Mouse (Mus musculus): Measurements from ENCODE around the gene Cpb1. TPM values are rescaled to one million over a fixed set of nuclear protein-coding genes. Genes with fewer than 3 reads are reported as not detected.

Gene Cpb1
- polyA plus RNA-seq, 1 experiment from 2014 or later: 0.14 TPM

- Histone ChIP-seq H3K9ac (ENCODE audit: low read length) (no peak overlapping the region), H3K27ac (replicated peaks in 1 of 2; ENCODE audit: control insufficient read depth in 1 of 2, insufficient read depth in 1 of 2, low read depth in 2 of 2, low read length in 2 of 2) (no peak overlapping the region), H3K27me3 (ENCODE audit: control insufficient read depth, insufficient read depth, low read length) (no peaks in the 10 kb centered on the region), H3K4me1 (ENCODE audit: control insufficient read depth in 2 of 2, insufficient read depth in 2 of 2, low read length in 2 of 2) (no peaks in the 10 kb centered on the region), H3K4me2 (ENCODE audit: low read length) (no peak overlapping the region), H3K4me3 (ENCODE audit: control insufficient read depth in 1 of 2, insufficient read depth in 1 of 2, low read depth in 1 of 2, low read length in 2 of 2) (no peak overlapping the region), H3K36me3 (ENCODE audit: control insufficient read depth, insufficient read depth, low read length) (no peaks in the 10 kb centered on the region), H3K9me3 (ENCODE audit: control insufficient read depth, low read length) (no peaks in the 10 kb centered on the region)
- no peak for ATAC-seq (ENCODE audit: insufficient number of reproducible peaks, insufficient read depth, low FRiP score, low read depth)
- 83% methylated on average over 1 of the region's 1 CpGs for WGBS
Observed at GRCm38 (mm10) chr3:20229027-20229426, 46.5 kb downstream of the Cpb1 start.

- H3K9me3 ChIP-seq (ENCODE audit: control insufficient read depth, low read length): no peaks in the 10 kb centered on the region
- no peak overlapping the region for H3K27ac ChIP-seq (replicated peaks in 1 of 2; ENCODE audit: control insufficient read depth in 1 of 2, insufficient read depth in 1 of 2, low read depth in 2 of 2, low read length in 2 of 2)
- H3K4me3 ChIP-seq (ENCODE audit: control insufficient read depth in 1 of 2, insufficient read depth in 1 of 2, low read depth in 1 of 2, low read length in 2 of 2): no peak overlapping the region
- ATAC-seq (ENCODE audit: insufficient number of reproducible peaks, insufficient read depth, low FRiP score, low read depth): no peak
- no peak overlapping the region for H3K4me2 ChIP-seq (ENCODE audit: low read length)
- H3K4me1 ChIP-seq (ENCODE audit: control insufficient read depth in 2 of 2, insufficient read depth in 2 of 2, low read length in 2 of 2): no peaks in the 10 kb centered on the region
- H3K27me3 ChIP-seq (ENCODE audit: control insufficient read depth, insufficient read depth, low read length): no peaks in the 10 kb centered on the region
- no peak overlapping the region for H3K9ac ChIP-seq (ENCODE audit: low read length)
- WGBS: 74% methylated on average over 2 of the region's 2 CpGs
- H3K36me3 ChIP-seq (ENCODE audit: control insufficient read depth, insufficient read depth, low read length): no peaks in the 10 kb centered on the region
Observed at GRCm38 (mm10) chr3:20225429-20225828, 50.1 kb downstream of the Cpb1 start.

- Histone ChIP-seq H3K36me3 (ENCODE audit: control insufficient read depth, insufficient read depth, low read length) (no peaks in the 10 kb centered on the region), H3K9me3 (ENCODE audit: control insufficient read depth, low read length) (no peaks in the 10 kb centered on the region), H3K4me1 (ENCODE audit: control insufficient read depth in 2 of 2, insufficient read depth in 2 of 2, low read length in 2 of 2) (no peaks in the 10 kb centered on the region), H3K4me2 (ENCODE audit: low read length) (no peak overlapping the region), H3K27ac (replicated peaks in 1 of 2; ENCODE audit: control insufficient read depth in 1 of 2, insufficient read depth in 1 of 2, low read depth in 2 of 2, low read length in 2 of 2) (no peak overlapping the region), H3K27me3 (ENCODE audit: control insufficient read depth, insufficient read depth, low read length) (no peaks in the 10 kb centered on the region), H3K9ac (ENCODE audit: low read length) (no peak overlapping the region), H3K4me3 (ENCODE audit: control insufficient read depth in 1 of 2, insufficient read depth in 1 of 2, low read depth in 1 of 2, low read length in 2 of 2) (no peak overlapping the region)
- 78% methylated on average over 9 of the region's 9 CpGs for WGBS
- ATAC-seq (ENCODE audit: insufficient number of reproducible peaks, insufficient read depth, low FRiP score, low read depth): no peak; the same call in 1 of the 2 replicates
Observed at GRCm38 (mm10) chr3:20222926-20223698, 52.4 kb downstream of the Cpb1 start.

GRCm38 (mm10) chr3:20222136-20222535 lies 53.4 kb downstream of the Cpb1 start:
- H3K27me3 ChIP-seq (ENCODE audit: control insufficient read depth, insufficient read depth, low read length): no peaks in the 10 kb centered on the region
- no peaks in the 10 kb centered on the region for H3K9me3 ChIP-seq (ENCODE audit: control insufficient read depth, low read length)
- H3K27ac ChIP-seq (replicated peaks in 1 of 2; ENCODE audit: control insufficient read depth in 1 of 2, insufficient read depth in 1 of 2, low read depth in 2 of 2, low read length in 2 of 2): no peak overlapping the region
- 77% methylated on average over 3 of the region's 3 CpGs for WGBS
- H3K36me3 ChIP-seq (ENCODE audit: control insufficient read depth, insufficient read depth, low read length): no peaks in the 10 kb centered on the region
- no peak overlapping the region for H3K4me3 ChIP-seq (ENCODE audit: control insufficient read depth in 1 of 2, insufficient read depth in 1 of 2, low read depth in 1 of 2, low read length in 2 of 2)
- no peak overlapping the region for H3K4me2 ChIP-seq (ENCODE audit: low read length)
- no peak for ATAC-seq (ENCODE audit: insufficient number of reproducible peaks, insufficient read depth, low FRiP score, low read depth)
- H3K9ac ChIP-seq (ENCODE audit: low read length): no peak overlapping the region
- H3K4me1 ChIP-seq (ENCODE audit: control insufficient read depth in 2 of 2, insufficient read depth in 2 of 2, low read length in 2 of 2): no peaks in the 10 kb centered on the region

GRCm38 (mm10) chr3:20198869-20199268 lies 76.7 kb downstream of the Cpb1 start:
- Histone ChIP-seq H3K27ac (replicated peaks in 1 of 2; ENCODE audit: control insufficient read depth in 1 of 2, insufficient read depth in 1 of 2, low read depth in 2 of 2, low read length in 2 of 2) (no peak overlapping the region), H3K9ac (ENCODE audit: low read length) (no peak overlapping the region), H3K4me1 (ENCODE audit: control insufficient read depth in 2 of 2, insufficient read depth in 2 of 2, low read length in 2 of 2) (peaks cover 0 to 5% of the 10 kb centered on the region in 2 experiments; a peak in 2 of 4 replicates), H3K4me2 (ENCODE audit: low read length) (no peak overlapping the region), H3K9me3 (ENCODE audit: control insufficient read depth, low read length) (no peaks in the 10 kb centered on the region), H3K27me3 (ENCODE audit: control insufficient read depth, insufficient read depth, low read length) (no peaks in the 10 kb centered on the region), H3K4me3 (ENCODE audit: control insufficient read depth in 1 of 2, insufficient read depth in 1 of 2, low read depth in 1 of 2, low read length in 2 of 2) (no peak overlapping the region), H3K36me3 (ENCODE audit: control insufficient read depth, insufficient read depth, low read length) (no peaks in the 10 kb centered on the region)
- WGBS: 27% methylated on average over 6 of the region's 6 CpGs
- ATAC-seq (ENCODE audit: insufficient number of reproducible peaks, insufficient read depth, low FRiP score, low read depth): no peak

Small RNA genes lying within 50 kb of the gene (microRNA-seq; reads per million reads assigned to microRNA genes)
- gene Mir7007: not detected

Other genes starting within 250 kb of the Cpb1 start
- 12.0 TPM in 2 replicates for gene Hps3, start 240.4 kb downstream of the Cpb1 start, polyA plus RNA-seq (2014; fragmentation: Nextera tagmentation; extraction: Ambion mirVana)
- gene Hltf, start 217.9 kb downstream of the Cpb1 start, polyA plus RNA-seq (2014; fragmentation: Nextera tagmentation; extraction: Ambion mirVana): 23.1 TPM in 2 replicates
- 778 and 797 TPM in 2 replicates for gene Gyg, start 120.4 kb downstream of the Cpb1 start, polyA plus RNA-seq (2014; fragmentation: Nextera tagmentation; extraction: Ambion mirVana)
- 4.4 and 5.8 TPM in 2 replicates for gene Cpa3, start 33.6 kb downstream of the Cpb1 start, polyA plus RNA-seq (2014; fragmentation: Nextera tagmentation; extraction: Ambion mirVana)
- gene Agtr1b, start 91.4 kb upstream of the Cpb1 start, polyA plus RNA-seq (2014; fragmentation: Nextera tagmentation; extraction: Ambion mirVana): not detected in 2 replicates